Mouse (Mus musculus) urinary bladder, postnatal 36 days (tissue): ENCODE data around the gene Slc13a3.

Experiments
- DNase-seq, 2 experiments: peaks; one replicate each; pipeline ENCODE4 v3.0.0; 2022; ENCODE audit warnings: low spot score in 2 of 2, mixed read lengths in 1 of 2

Slc13a3 gene

DNA sequence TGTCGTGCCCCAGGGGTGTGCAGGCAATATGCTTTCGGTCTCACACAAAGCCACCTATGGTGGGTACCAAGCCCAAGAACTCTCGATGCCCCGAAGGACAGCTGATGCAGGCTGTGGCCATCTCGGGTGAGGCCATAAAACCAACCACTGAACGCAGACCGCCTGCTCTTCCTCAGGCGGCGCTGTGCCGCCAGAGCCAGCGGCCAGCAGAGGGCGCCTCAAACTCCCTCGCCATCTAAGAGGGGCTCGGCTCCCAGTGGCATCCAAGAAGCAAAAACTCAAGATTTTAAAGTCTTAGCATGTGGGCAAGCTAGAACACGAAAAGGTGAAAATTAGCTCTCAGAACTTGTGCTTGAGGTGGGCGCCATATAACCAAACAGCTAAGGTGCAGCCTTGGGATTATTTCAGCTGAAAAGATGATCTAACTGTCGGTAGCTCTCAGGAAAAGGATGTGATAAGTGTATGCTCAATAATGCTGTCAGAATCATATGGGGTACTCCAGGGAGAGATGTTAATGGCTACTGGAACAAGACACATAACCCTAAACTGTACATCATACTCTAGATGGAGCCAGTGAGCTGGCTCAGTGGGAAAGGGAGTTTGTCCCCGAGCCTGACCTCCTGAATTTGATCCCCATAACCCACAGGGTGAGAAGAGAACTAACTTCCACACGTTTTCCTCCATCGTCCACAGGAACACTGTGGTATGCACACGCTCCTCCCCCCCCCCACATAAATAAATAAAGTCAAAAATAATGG lies 108.5 kb downstream of the Slc13a3 start:
- peak; percentile 8 to 38 for DNase-seq

DNA sequence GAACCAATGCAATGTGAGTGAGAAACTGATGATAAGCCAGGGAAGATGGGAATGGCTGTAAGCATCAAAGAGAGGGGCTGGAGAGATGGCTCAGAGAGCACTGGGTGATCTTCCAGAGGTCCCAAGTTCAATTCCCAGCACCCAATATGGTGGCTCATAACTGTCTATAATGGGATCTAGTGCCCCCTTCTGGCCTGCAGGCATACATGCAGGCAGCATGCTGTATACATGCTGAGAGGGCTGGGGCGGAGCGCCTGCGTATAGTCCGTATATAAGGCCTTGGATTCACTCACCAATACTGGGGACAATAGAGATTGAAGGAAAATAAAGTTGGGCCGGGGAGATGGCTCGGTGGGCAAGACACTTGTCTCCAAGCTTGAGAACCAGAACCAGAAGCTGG lies 109.7 kb downstream of the Slc13a3 start:
- no peak for DNase-seq

DNA sequence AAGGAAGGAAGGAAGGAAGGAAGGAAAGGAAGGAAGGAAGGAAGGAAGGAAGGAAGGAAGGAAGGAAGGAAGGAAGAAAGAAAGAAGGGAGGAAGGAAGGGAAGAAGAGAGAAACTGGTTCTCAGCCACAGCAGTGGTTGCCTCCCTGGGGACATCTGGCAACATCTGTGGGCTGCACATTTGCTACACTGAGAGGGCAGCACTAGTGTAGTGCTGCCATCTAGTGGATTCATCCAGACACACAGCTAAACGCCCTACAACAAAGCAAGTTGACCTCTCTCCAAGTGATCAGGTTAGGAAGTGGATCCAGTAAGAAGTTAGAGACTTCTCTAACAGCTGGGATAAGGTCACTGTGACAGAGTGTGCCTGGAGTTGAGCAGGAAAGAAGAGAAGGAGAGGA lies 112.2 kb downstream of the Slc13a3 start:
- DNase-seq: peak; percentile 23 to 41
